Mouse (Mus musculus) stomach, postnatal 0 days (tissue): ENCODE measurements around the gene Klk1b8. TPM values are rescaled to one million over a fixed set of nuclear protein-coding genes. Genes with fewer than 3 reads are reported as not detected.
"Not testable (repeated sequence)": the region's sequence is repeated elsewhere in the genome, so short reads cannot be mapped to it uniquely, and the experiment has no call there.

ENCODE experiments used
- ATAC-seq: fragments of 200-750 bp; cut with Nextera tagmentation; 2 replicates; pipeline ENCODE4 v1.8.0; 2017; ENCODE audit not compliant: low FRiP score, low TSS enrichment
- DNase-seq: peaks from one replicate; pipeline ENCODE4 v3.0.0-alpha.2; 2016; ENCODE audit warnings: low spot score
- H3K27ac ChIP-seq: fragments of 300-500 bp; sonication (generic); replicated peaks from 2 replicates; pipeline ENCODE4 v1.5.1; 2014; ENCODE audit warnings: mild to moderate bottlenecking, control low read depth
- H3K27me3 ChIP-seq: fragments of 300-500 bp; sonication (generic); 2 replicates; pipeline ENCODE4 v1.6.1; 2014; ENCODE audit warnings: low read length; ENCODE audit not compliant: control insufficient read depth, insufficient read depth
- H3K36me3 ChIP-seq: fragments of 300-500 bp; sonication (generic); 2 replicates; pipeline ENCODE4 v1.6.1; 2014; ENCODE audit warnings: low read length, mixed read lengths; ENCODE audit not compliant: control insufficient read depth, insufficient read depth
- H3K4me1 ChIP-seq: fragments of 300-500 bp; sonication (generic); replicated peaks from 2 replicates; pipeline ENCODE4 v1.6.1; 2014; ENCODE audit warnings: antibody characterized with exemption; ENCODE audit not compliant: control insufficient read depth, insufficient read depth
- H3K4me2 ChIP-seq: fragments of 300-500 bp; sonication (generic); replicated peaks from 2 replicates; pipeline ENCODE4 v1.6.1; 2014; ENCODE audit warnings: low read depth, mild to moderate bottlenecking, control low read depth, moderate library complexity
- H3K4me3 ChIP-seq: fragments of 300-500 bp; sonication (generic); 2 replicates; pipeline ENCODE4 v1.5.1; 2014; ENCODE audit warnings: low read depth, low read length, control low read depth
- H3K9ac ChIP-seq: fragments of 300-500 bp; sonication (generic); 2 replicates; pipeline ENCODE4 v1.6.1; 2014; ENCODE audit warnings: mild to moderate bottlenecking, low read length, control low read depth, mixed read lengths
- H3K9me3 ChIP-seq: fragments of 300-500 bp; sonication (generic); 2 replicates; pipeline ENCODE4 v1.6.1; 2016; ENCODE audit warnings: low read length; ENCODE audit not compliant: control insufficient read depth
- CTCF ChIP-seq: IDR thresholded peaks from 2 replicates; pipeline ENCODE4 v1.5.1; 2016; ENCODE audit warnings: antibody characterized with exemption, low read depth, mild to moderate bottlenecking, moderate library complexity
- EP300 ChIP-seq: optimal IDR thresholded peaks from 2 replicates; pipeline ENCODE3; 2016; ENCODE audit warnings: antibody characterized with exemption
- WGBS: fragments of 180-500 bp; shearing (Covaris S2); extraction: QIAGEN DNeasy Blood & Tissue Kit; methylation state at CpG from one replicate; pipeline ENCODE4 v1.1.7; 2014; 5-methylcytosine and 5-hydroxymethylcytosine counted together
- polyA plus RNA-seq: library from polyadenylated mRNA; unstranded; fragments of >200 nt; fragmentation: Nextera tagmentation; extraction: Ambion mirVana; gene quantifications from 2 replicates; pipeline ENCODE4 v1.2.1, GENCODE M21; 2015

The Klk1b8 gene
- polyA plus RNA-seq, 1 experiment from 2014 or later: not detected

DNA sequence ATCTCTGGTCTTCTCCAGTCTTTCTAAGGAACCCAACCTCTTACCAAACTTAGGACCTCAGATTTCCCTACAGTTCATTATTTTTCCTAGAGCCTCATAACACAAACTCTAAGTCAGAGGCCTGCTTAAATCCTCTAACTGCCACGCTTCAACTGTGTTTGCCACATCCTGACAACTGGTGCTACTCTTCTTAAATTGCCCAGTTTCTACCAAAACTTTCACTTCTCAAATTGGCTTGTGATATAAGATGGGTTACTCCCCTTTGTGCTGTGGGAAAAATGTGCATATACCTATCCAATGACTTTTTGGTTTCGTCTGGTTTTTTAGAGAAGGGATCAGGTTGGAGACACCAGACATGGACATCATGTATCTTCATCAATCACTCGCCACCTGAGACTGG is 16.6 kb downstream of the Klk1b8 start:
- H3K36me3 ChIP-seq: no peaks in the 10 kb centered on the region
- H3K4me3 ChIP-seq: no peak overlapping the region
- ATAC-seq: no peak
- no peak overlapping the region for H3K27ac ChIP-seq
- WGBS: 75% methylated on average over 3 of the region's 3 CpGs
- TF ChIP-seq EP300 (no peak), CTCF (no peak)
- no peak for DNase-seq
- no peaks in the 10 kb centered on the region for H3K4me1 ChIP-seq
- H3K27me3 ChIP-seq: no peaks in the 10 kb centered on the region
- H3K9me3 ChIP-seq: no peaks in the 10 kb centered on the region
- no peak overlapping the region for H3K9ac ChIP-seq
- no peak overlapping the region for H3K4me2 ChIP-seq

DNA sequence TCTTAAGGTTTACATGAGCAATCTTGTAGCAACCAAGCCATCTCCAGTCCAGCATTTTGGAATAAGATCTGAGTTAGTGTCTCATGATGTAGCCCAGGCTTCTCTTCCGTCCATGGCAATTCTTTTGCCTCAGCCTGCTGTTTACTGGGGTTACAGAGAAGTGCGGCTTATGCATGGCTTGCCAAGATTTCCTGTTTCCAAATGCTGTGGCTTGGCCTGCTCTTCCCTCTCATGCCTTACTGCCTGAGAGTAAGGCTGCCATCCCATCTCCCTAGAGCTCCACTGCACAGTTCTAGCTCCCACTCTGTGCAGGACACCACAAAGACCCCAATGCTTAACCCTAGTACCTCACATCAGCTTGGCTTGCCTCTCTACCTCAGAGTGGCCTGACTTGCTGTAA is 17.1 kb downstream of the Klk1b8 start:
- WGBS: 82% methylated on average over 2 of the region's 2 CpGs
- no peak overlapping the region for H3K4me3 ChIP-seq
- DNase-seq (no peak), ATAC-seq (no peak)
- no peaks in the 10 kb centered on the region for H3K4me1 ChIP-seq
- no peaks in the 10 kb centered on the region for H3K36me3 ChIP-seq
- no peak overlapping the region for H3K9ac ChIP-seq
- TF ChIP-seq CTCF: no peak
- no peak for TF ChIP-seq EP300
- H3K27ac ChIP-seq: no peak overlapping the region
- no peaks in the 10 kb centered on the region for H3K27me3 ChIP-seq
- H3K9me3 ChIP-seq: no peaks in the 10 kb centered on the region
- H3K4me2 ChIP-seq: no peak overlapping the region

DNA sequence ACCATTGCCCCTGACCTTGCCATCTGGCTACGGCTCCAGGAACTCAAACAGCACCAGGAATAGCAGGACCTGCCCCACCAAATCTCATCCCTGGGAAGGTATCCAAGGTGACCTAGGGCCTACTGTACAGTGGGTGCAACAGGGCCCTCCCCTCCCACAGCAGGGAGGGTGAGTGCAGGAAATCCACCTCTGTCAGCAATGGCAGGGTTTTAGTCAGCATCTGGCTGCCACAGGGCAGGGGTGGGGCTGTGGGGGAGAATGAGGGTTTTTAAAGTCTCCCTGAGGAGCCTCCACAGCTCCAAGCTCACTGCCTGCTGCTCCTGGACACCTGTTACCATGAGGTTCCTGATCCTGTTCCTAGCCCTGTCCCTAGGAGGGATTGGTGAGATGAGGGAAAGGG is 25.3 kb downstream of the Klk1b8 start, which contains the start of gene Klk1b9:
Gene Klk1b9 (plus strand): TSS at position 301 of the 400 bp plus-strand sequence.
- not testable (repeated sequence) for DNase-seq, H3K27ac ChIP-seq, H3K4me3 ChIP-seq, H3K27me3 ChIP-seq, H3K4me2 ChIP-seq, ATAC-seq, H3K4me1 ChIP-seq, H3K9ac ChIP-seq, H3K9me3 ChIP-seq, H3K36me3 ChIP-seq
- WGBS: 71% methylated on average over 1 of the region's 1 CpGs

DNA sequence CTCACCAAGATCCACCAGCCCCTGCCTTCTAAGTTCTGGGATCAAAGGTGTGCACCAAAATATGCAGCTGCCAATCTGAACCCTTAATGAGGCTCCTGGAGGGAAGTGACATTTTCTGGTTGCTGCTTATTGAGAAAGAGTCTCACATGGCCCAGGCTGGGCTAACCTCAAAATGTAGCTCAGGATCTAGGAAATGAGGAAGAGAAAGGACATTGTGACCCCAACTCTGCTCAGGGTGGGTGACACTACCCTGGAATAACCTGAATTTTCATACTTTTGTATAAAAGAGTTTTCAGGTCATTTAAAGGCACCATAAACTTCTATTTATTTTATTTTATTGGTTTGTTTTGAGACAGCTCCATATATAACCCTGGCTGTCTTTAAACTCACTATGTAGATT is 35.2 kb downstream of the Klk1b8 start:
- Histone ChIP-seq H3K4me1 (no peaks in the 10 kb centered on the region), H3K4me3 (no peak overlapping the region), H3K4me2 (no peak overlapping the region), H3K9me3 (no peaks in the 10 kb centered on the region), H3K36me3 (no peaks in the 10 kb centered on the region), H3K27ac (no peak overlapping the region), H3K27me3 (no peaks in the 10 kb centered on the region), H3K9ac (no peak overlapping the region)
- TF ChIP-seq EP300 (no peak), CTCF (no peak)
- ATAC-seq (no peak), DNase-seq (no peak)

GRCm38 (mm10) chr7:43994821-43995220 is 44.4 kb downstream of the Klk1b8 start:
- WGBS: 48% methylated on average over 1 of the region's 1 CpGs
- ATAC-seq, H3K9me3 ChIP-seq, DNase-seq, H3K27me3 ChIP-seq, H3K4me2 ChIP-seq, H3K27ac ChIP-seq, H3K4me3 ChIP-seq, H3K4me1 ChIP-seq, H3K36me3 ChIP-seq, H3K9ac ChIP-seq: not testable (repeated sequence)

GRCm38 (mm10) chr7:43995577-43995976 is 45.1 kb downstream of the Klk1b8 start, which contains the start of gene Klk1b11:
Gene Klk1b11 (plus strand): TSS chr7:43995877.
- ATAC-seq, H3K4me2 ChIP-seq, DNase-seq, H3K27me3 ChIP-seq, H3K4me3 ChIP-seq, H3K9ac ChIP-seq, H3K27ac ChIP-seq, H3K4me1 ChIP-seq, H3K9me3 ChIP-seq, H3K36me3 ChIP-seq: not testable (repeated sequence)
- WGBS: 65% methylated on average over 4 of the region's 4 CpGs

Other genes with a start within 250 kb of the Klk1b8 start
- 84.7 and 93.8 TPM in 2 replicates for gene Klk13, start 238.1 kb upstream of the Klk1b8 start, polyA plus RNA-seq
- gene Klk12, start 181.8 kb upstream of the Klk1b8 start, polyA plus RNA-seq: 34.9 and 36.2 TPM in 2 replicates
- gene Klk11, start 176.1 kb upstream of the Klk1b8 start, polyA plus RNA-seq: 52.3 and 54.6 TPM in 2 replicates
- 313 and 335 TPM in 2 replicates for gene Klk10, start 169.6 kb upstream of the Klk1b8 start, polyA plus RNA-seq
- gene Klk9, start 158.8 kb upstream of the Klk1b8 start, polyA plus RNA-seq: 101 and 118 TPM in 2 replicates
- 139 and 155 TPM in 2 replicates for gene Klk8, start 153.1 kb upstream of the Klk1b8 start, polyA plus RNA-seq
- gene Klk7, start 139.4 kb upstream of the Klk1b8 start, polyA plus RNA-seq: 56.5 and 56.8 TPM in 2 replicates
- 11.3 and 23.9 TPM in 2 replicates for gene Klk6, start 126.2 kb upstream of the Klk1b8 start, polyA plus RNA-seq
- gene Klk5, start 108.7 kb upstream of the Klk1b8 start, polyA plus RNA-seq: 74.9 and 79.6 TPM in 2 replicates
- not detected in 2 replicates for gene Klk4, start 69.5 kb upstream of the Klk1b8 start, polyA plus RNA-seq
- not detected in 2 replicates for gene Klk15, start 16.9 kb upstream of the Klk1b8 start, polyA plus RNA-seq
- not detected in 2 replicates for gene Klk1b1, start 16.1 kb downstream of the Klk1b8 start, polyA plus RNA-seq
- gene Klk1b9, start 25.4 kb downstream of the Klk1b8 start, polyA plus RNA-seq: not detected in 2 replicates
- gene Klk1b11, start 45.2 kb downstream of the Klk1b8 start, polyA plus RNA-seq: not detected in 2 replicates
- gene Klk1b26, start 61.5 kb downstream of the Klk1b8 start, polyA plus RNA-seq: not detected in 2 replicates
- gene Klk1b27, start 101.6 kb downstream of the Klk1b8 start, polyA plus RNA-seq: not detected in 2 replicates
- not detected in 2 replicates for gene Klk1b21, start 151.7 kb downstream of the Klk1b8 start, polyA plus RNA-seq
- not detected in 2 replicates for gene Klk1b22, start 162.0 kb downstream of the Klk1b8 start, polyA plus RNA-seq
- gene Klk1b16, start 186.1 kb downstream of the Klk1b8 start, polyA plus RNA-seq: not detected in 2 replicates
- gene Klk1b24, start 237.6 kb downstream of the Klk1b8 start, polyA plus RNA-seq: not detected in 2 replicates
- gene Klk1b3, start 247.5 kb downstream of the Klk1b8 start, polyA plus RNA-seq: not detected in 2 replicates